ENCODE assay signal across 28 mouse cellular contexts in the genomic region with DNA sequence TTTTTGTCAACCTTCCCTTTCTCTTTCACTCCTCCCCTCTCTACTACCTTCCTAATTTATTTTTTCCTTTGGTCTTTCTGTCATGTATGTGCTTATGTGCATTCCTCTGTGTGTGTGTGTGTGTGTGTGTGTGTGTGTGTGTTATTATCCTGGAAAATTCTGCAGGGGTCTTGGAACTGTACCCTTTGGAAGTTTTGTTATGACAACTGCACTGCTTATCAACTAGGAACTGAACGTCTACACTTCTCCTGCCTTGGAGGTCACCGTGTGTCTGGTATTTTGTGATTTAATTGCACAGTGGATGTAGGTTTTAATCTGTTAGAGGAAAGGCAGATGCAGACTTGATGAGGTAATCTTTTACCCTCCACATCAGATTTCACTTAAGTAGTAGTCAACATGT.
A peak's percentile ranks its signal among the peaks of the same experiment; 100 is the strongest.
DNase-seq lines count a peak whose midpoint lies in the region; ATAC-seq lines count a peak whose summit lies in the region.
"Had no signal": no experiment of that assay in that cellular context is flagged by ENCODE, and none has a peak within 500 bp of the region (broad histone marks: within the 10 kb centered on the region; RNA-seq: fewer than 3 reads in every experiment).

No protein-coding gene starts in this region.

- no peaks in the 10 kb centered on the region for H3K36me3 ChIP-seq in forebrain, embryonic 11.5 days (ENCODE audit: control insufficient read depth, insufficient read depth, low read length)
- no peaks in the 10 kb centered on the region for H3K36me3 ChIP-seq in forebrain, embryonic 14.5 days (ENCODE audit: control insufficient read depth, insufficient read depth, low read length)
- H3K36me3 ChIP-seq in midbrain, embryonic 12.5 days, result no peaks in the 10 kb centered on the region
- no peaks in the 10 kb centered on the region for H3K36me3 ChIP-seq in midbrain, embryonic 13.5 days
- no peaks in the 10 kb centered on the region for H3K36me3 ChIP-seq in limb, embryonic 10.5 days
- H3K36me3 ChIP-seq: forebrain, embryonic 10.5 days; G1E; heart, embryonic 13.5 days had no signal

- peak; percentile 66 for ATAC-seq in forebrain, embryonic 11.5 days (replicated peaks; ENCODE audit: low FRiP score)
- no peak for ATAC-seq in forebrain, embryonic 14.5 days
- peak; percentile 47; the same call in 1 of the 2 replicates for ATAC-seq in midbrain, embryonic 12.5 days (ENCODE audit: low FRiP score, low read depth)
- ATAC-seq in midbrain, embryonic 13.5 days, result no peak
- ATAC-seq: forebrain, postnatal 0 days; hindbrain, postnatal 0 days; inflammation-experienced regulatory T-cells, adult 6 months; intestine, embryonic 16.5 days; Patski had no signal

- H3K9ac ChIP-seq in forebrain, embryonic 11.5 days (ENCODE audit: low read length), result no peak overlapping the region
- H3K9ac ChIP-seq in forebrain, embryonic 14.5 days (ENCODE audit: low read length), result no peak overlapping the region
- no peak overlapping the region for H3K9ac ChIP-seq in midbrain, embryonic 12.5 days (replicated peaks)
- no peak overlapping the region for H3K9ac ChIP-seq in midbrain, embryonic 13.5 days (replicated peaks)
- H3K9ac ChIP-seq: forebrain, postnatal 0 days; heart, embryonic 13.5 days; hindbrain, embryonic 14.5 days had no signal

- 11% methylated on average over 2 of the region's 2 CpGs for WGBS in forebrain, embryonic 11.5 days
- 9% methylated on average over 2 of the region's 2 CpGs for WGBS in forebrain, embryonic 14.5 days
- 39% methylated on average over 2 of the region's 2 CpGs for WGBS in midbrain, embryonic 12.5 days
- 35% methylated on average over 2 of the region's 2 CpGs for WGBS in midbrain, embryonic 13.5 days
- 22% methylated on average over 2 of the region's 2 CpGs for WGBS in limb, embryonic 10.5 days

- no peaks in the 10 kb centered on the region; the same call in 1 of the 2 replicates for H3K4me1 ChIP-seq in forebrain, embryonic 11.5 days (replicated peaks; ENCODE audit: control insufficient read depth, insufficient read depth, low read length)
- no peaks in the 10 kb centered on the region for H3K4me1 ChIP-seq in forebrain, embryonic 14.5 days (ENCODE audit: control insufficient read depth, insufficient read depth, low read length)
- peaks cover 12% of the 10 kb centered on the region; the same call in 1 of the 2 replicates for H3K4me1 ChIP-seq in midbrain, embryonic 12.5 days
- H3K4me1 ChIP-seq in midbrain, embryonic 13.5 days (replicated peaks), result 0 out of 2 replicates have a peak, but pooled peaks cover 4% of the 10 kb centered on the region
- H3K4me1 ChIP-seq in limb, embryonic 10.5 days, result peaks cover 32% of the 10 kb centered on the region
- H3K4me1 ChIP-seq: heart, embryonic 13.5 days had no signal

- H3K9me3 ChIP-seq in forebrain, embryonic 11.5 days (ENCODE audit: control insufficient read depth, low read length), result no peaks in the 10 kb centered on the region
- H3K9me3 ChIP-seq in forebrain, embryonic 14.5 days (replicated peaks; ENCODE audit: control insufficient read depth, low read length), result no peaks in the 10 kb centered on the region
- no peaks in the 10 kb centered on the region for H3K9me3 ChIP-seq in midbrain, embryonic 12.5 days
- no peaks in the 10 kb centered on the region for H3K9me3 ChIP-seq in midbrain, embryonic 13.5 days
- H3K9me3 ChIP-seq in limb, embryonic 10.5 days (replicated peaks), result no peaks in the 10 kb centered on the region
- H3K9me3 ChIP-seq: forebrain, embryonic 10.5 days; heart, embryonic 13.5 days had no signal

- no peak overlapping the region for H3K4me3 ChIP-seq in forebrain, embryonic 11.5 days (ENCODE audit: low read depth, low read length)
- H3K4me3 ChIP-seq in forebrain, embryonic 14.5 days (ENCODE audit: low read depth, low read length), result no peak overlapping the region
- no peak overlapping the region for H3K4me3 ChIP-seq in midbrain, embryonic 12.5 days
- no peak overlapping the region for H3K4me3 ChIP-seq in midbrain, embryonic 13.5 days (replicated peaks)
- no peak overlapping the region for H3K4me3 ChIP-seq in limb, embryonic 10.5 days
- H3K4me3 ChIP-seq: forebrain, embryonic 10.5 days; heart, embryonic 13.5 days had no signal

- DNase-seq in forebrain, embryonic 11.5 days (ENCODE audit: low spot score), result no peak
- DNase-seq in forebrain, embryonic 14.5 days (ENCODE audit: low spot score), result no peak
- no peak for DNase-seq in limb, embryonic 10.5 days (ENCODE audit: low spot score)
- no peak for DNase-seq in layer of hippocampus, adult 8-10 months (ENCODE audit: low spot score in 2 of 2)
- no peak for DNase-seq in c-Kit-positive CD71-positive TER-119-positive erythroid progenitor cells, embryonic 14.5 days (ENCODE audit: low spot score)
- DNase-seq: adrenal gland, postnatal 10 days; adrenal gland, postnatal 36 days; B cell, adult 2 months; cerebellum, adult 11 months; cerebellum, adult 2 months; cerebellum, adult 9-11 months; cerebellum, postnatal 36 days; forebrain, postnatal 0 days; gastrocnemius, postnatal 25 days; heart, adult 18-20 months; heart, postnatal 14 days; heart, postnatal 4 days had no signal

- H3K4me2 ChIP-seq in forebrain, embryonic 11.5 days (ENCODE audit: low read depth, low read length, severe bottlenecking), result no peak overlapping the region
- H3K4me2 ChIP-seq in forebrain, embryonic 14.5 days (ENCODE audit: low read length), result no peak overlapping the region
- no peak overlapping the region for H3K4me2 ChIP-seq in midbrain, embryonic 12.5 days (replicated peaks)
- H3K4me2 ChIP-seq in midbrain, embryonic 13.5 days (replicated peaks), result no peak overlapping the region
- H3K4me2 ChIP-seq: heart, embryonic 13.5 days; hindbrain, embryonic 14.5 days had no signal

- no peak overlapping the region for H3K27ac ChIP-seq in forebrain, embryonic 11.5 days (ENCODE audit: low read depth, low read length)
- no peak overlapping the region for H3K27ac ChIP-seq in forebrain, embryonic 14.5 days (ENCODE audit: low read depth, low read length)
- H3K27ac ChIP-seq in midbrain, embryonic 12.5 days (replicated peaks), result no peak overlapping the region
- H3K27ac ChIP-seq in midbrain, embryonic 13.5 days, result no peak overlapping the region
- H3K27ac ChIP-seq in limb, embryonic 10.5 days, result 0 out of 2 replicates have a peak overlapping the region, but pooled peaks have one; percentile 7
- H3K27ac ChIP-seq: forebrain, embryonic 10.5 days; heart, embryonic 13.5 days; hindbrain, embryonic 14.5 days; hindbrain, postnatal 0 days had no signal

- H3K27me3 ChIP-seq in forebrain, embryonic 11.5 days (ENCODE audit: control insufficient read depth, insufficient read depth, low read length), result no peaks in the 10 kb centered on the region
- no peaks in the 10 kb centered on the region for H3K27me3 ChIP-seq in forebrain, embryonic 14.5 days (replicated peaks; ENCODE audit: control insufficient read depth, insufficient read depth, low read length)
- no peaks in the 10 kb centered on the region; the same call in 1 of the 2 replicates for H3K27me3 ChIP-seq in midbrain, embryonic 12.5 days
- H3K27me3 ChIP-seq in midbrain, embryonic 13.5 days, result no peaks in the 10 kb centered on the region
- no peaks in the 10 kb centered on the region for H3K27me3 ChIP-seq in limb, embryonic 10.5 days (ENCODE audit: low read depth, poor library complexity, severe bottlenecking)
- H3K27me3 ChIP-seq: CH12.LX; heart, embryonic 13.5 days; Patski had no signal

Comparison
In these comparisons a context has a peak if more than half of its experiments do, and no peak if none do; other contexts are left out.
1. ATAC-seq: peak in forebrain, embryonic 11.5 days (single experiment) and midbrain, embryonic 12.5 days (single experiment); none in forebrain, embryonic 14.5 days (single experiment) and midbrain, embryonic 13.5 days (single experiment).